Mouse (Mus musculus): Measurements from ENCODE around the gene Carhsp1. TPM values are rescaled to one million over a fixed set of nuclear protein-coding genes. Genes with fewer than 3 reads are reported as not detected.
A peak's percentile ranks its signal among the peaks of the same experiment; 100 is the strongest.

Carhsp1 gene
- polyA plus RNA-seq, 1 experiment from 2014 or later, result 27.7 TPM

- Histone ChIP-seq H3K4me2 (no peak overlapping the region), H3K27ac (ENCODE audit: low read depth) (no peak overlapping the region), H3K36me3 (ENCODE audit: insufficient read depth) (no peaks in the 10 kb centered on the region), H3K27me3 (ENCODE audit: insufficient read depth, low read length) (0 out of 2 replicates have a peak, but pooled peaks cover 4% of the 10 kb centered on the region), H3K4me3 (ENCODE audit: low read depth, low read length) (no peak overlapping the region), H3K9ac (no peak overlapping the region), H3K9me3 (ENCODE audit: low read depth, low read length) (no peaks in the 10 kb centered on the region), H3K4me1 (ENCODE audit: insufficient read depth) (no peaks in the 10 kb centered on the region)
- no peak for ATAC-seq (ENCODE audit: insufficient read depth)
- no peak for DNase-seq
- WGBS, result 63% methylated on average over 2 of the region's 2 CpGs
- no peak for TF ChIP-seq CTCF (IDR thresholded peaks at IDR 0.05; ENCODE audit: low read depth)
Measured at GRCm38 (mm10) chr16:8676228-8676627, 4.3 kb upstream of the Carhsp1 start.

DNA sequence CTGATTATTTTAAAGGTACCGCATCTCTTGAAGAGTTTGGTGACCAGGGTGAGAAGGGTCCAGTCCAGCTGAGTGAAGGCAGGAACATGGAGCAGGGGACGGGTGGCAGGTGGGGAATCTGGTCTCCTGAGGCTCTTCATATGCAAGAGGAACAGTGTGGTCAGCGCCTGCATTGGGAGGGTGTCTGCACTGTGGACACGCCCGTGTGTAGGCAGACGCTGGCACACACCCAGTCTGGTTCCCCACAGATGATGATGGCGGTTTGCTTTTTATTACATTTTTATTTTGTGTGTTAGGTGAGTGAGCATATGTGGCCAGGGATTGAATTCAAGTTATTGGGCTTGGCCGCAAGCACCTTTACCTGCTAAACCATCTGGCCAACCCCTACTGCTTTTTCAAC lies 3.6 kb upstream of the Carhsp1 start:
- Histone ChIP-seq H3K9me3 (ENCODE audit: low read depth, low read length) (no peaks in the 10 kb centered on the region), H3K27ac (ENCODE audit: low read depth) (no peak overlapping the region), H3K4me3 (ENCODE audit: low read depth, low read length) (no peak overlapping the region), H3K4me1 (ENCODE audit: insufficient read depth) (0 out of 2 replicates have a peak, but pooled peaks cover under 1% of the 10 kb centered on the region), H3K27me3 (ENCODE audit: insufficient read depth, low read length) (0 out of 2 replicates have a peak, but pooled peaks cover 4% of the 10 kb centered on the region), H3K9ac (no peak overlapping the region), H3K4me2 (no peak overlapping the region), H3K36me3 (ENCODE audit: insufficient read depth) (no peaks in the 10 kb centered on the region)
- ATAC-seq (ENCODE audit: insufficient read depth) (no peak), DNase-seq (no peak)
- no peak for TF ChIP-seq CTCF (IDR thresholded peaks at IDR 0.05; ENCODE audit: low read depth)
- 72% methylated on average over 8 of the region's 8 CpGs for WGBS

- 0 out of 2 replicates have a peak overlapping the region, but pooled peaks have one; percentile 16 for H3K4me2 ChIP-seq
- ATAC-seq (ENCODE audit: insufficient read depth) (no peak), DNase-seq (peak; percentile 81)
- no peak overlapping the region for H3K4me3 ChIP-seq (ENCODE audit: low read depth, low read length)
- no peak overlapping the region for H3K9ac ChIP-seq
- 0 out of 2 replicates have a peak, but pooled peaks cover 10% of the 10 kb centered on the region for H3K4me1 ChIP-seq (ENCODE audit: insufficient read depth)
- H3K36me3 ChIP-seq (ENCODE audit: insufficient read depth), result no peaks in the 10 kb centered on the region
- 5% methylated on average over 8 of the region's 8 CpGs for WGBS
- 0 out of 2 replicates have a peak, but pooled peaks cover 4% of the 10 kb centered on the region for H3K27me3 ChIP-seq (ENCODE audit: insufficient read depth, low read length)
- no peaks in the 10 kb centered on the region for H3K9me3 ChIP-seq (ENCODE audit: low read depth, low read length)
- TF ChIP-seq CTCF (IDR thresholded peaks at IDR 0.05; ENCODE audit: low read depth), result peak; percentile 86
- no peak overlapping the region for H3K27ac ChIP-seq (ENCODE audit: low read depth)
Measured at GRCm38 (mm10) chr16:8674165-8674564, 2.2 kb upstream of the Carhsp1 start.

DNA sequence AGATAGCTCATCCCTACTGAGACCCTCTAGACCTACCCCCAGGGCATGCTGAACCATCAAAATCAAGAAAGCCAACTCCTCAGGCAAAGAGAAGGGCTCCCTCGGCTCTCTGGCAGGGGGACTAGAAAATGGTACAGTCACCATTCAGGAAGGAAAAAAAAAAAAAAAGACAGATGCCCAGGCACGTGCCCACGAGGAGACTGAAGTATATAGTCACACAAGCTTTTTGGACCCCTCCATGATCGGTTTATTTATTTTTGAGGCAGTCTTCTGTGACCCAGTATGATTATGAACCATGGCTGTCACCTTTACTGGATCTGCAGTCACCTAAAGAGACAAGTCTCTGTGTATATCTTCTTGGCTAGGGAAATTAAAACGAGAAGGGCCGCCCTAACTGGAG lies 1.4 kb upstream of the Carhsp1 start:
- H3K36me3 ChIP-seq (ENCODE audit: insufficient read depth), result no peaks in the 10 kb centered on the region
- TF ChIP-seq CTCF (IDR thresholded peaks at IDR 0.05; ENCODE audit: low read depth), result no peak
- H3K4me3 ChIP-seq (ENCODE audit: low read depth, low read length), result no peak overlapping the region
- H3K4me1 ChIP-seq (ENCODE audit: insufficient read depth), result 0 out of 2 replicates have a peak, but pooled peaks cover 10% of the 10 kb centered on the region
- DNase-seq (no peak), ATAC-seq (ENCODE audit: insufficient read depth) (no peak)
- no peak overlapping the region for H3K4me2 ChIP-seq
- no peak overlapping the region for H3K9ac ChIP-seq
- no peak overlapping the region for H3K27ac ChIP-seq (ENCODE audit: low read depth)
- 0 out of 2 replicates have a peak, but pooled peaks cover 4% of the 10 kb centered on the region for H3K27me3 ChIP-seq (ENCODE audit: insufficient read depth, low read length)
- H3K9me3 ChIP-seq (ENCODE audit: low read depth, low read length), result no peaks in the 10 kb centered on the region
- 59% methylated on average over 6 of the region's 6 CpGs for WGBS

- 0 out of 2 replicates have a peak, but pooled peaks cover 4% of the 10 kb centered on the region for H3K27me3 ChIP-seq (ENCODE audit: insufficient read depth, low read length)
- H3K9ac ChIP-seq, result no peak overlapping the region
- H3K27ac ChIP-seq (ENCODE audit: low read depth), result no peak overlapping the region
- no peaks in the 10 kb centered on the region for H3K9me3 ChIP-seq (ENCODE audit: low read depth, low read length)
- H3K4me2 ChIP-seq, result peak overlapping the region; percentile 81
- no peak for TF ChIP-seq CTCF (IDR thresholded peaks at IDR 0.05; ENCODE audit: low read depth)
- no peaks in the 10 kb centered on the region for H3K36me3 ChIP-seq (ENCODE audit: insufficient read depth)
- no peak for DNase-seq
- no peak for ATAC-seq (ENCODE audit: insufficient read depth)
- peaks cover 12% of the 10 kb centered on the region; the same call in 1 of the 2 replicates for H3K4me1 ChIP-seq (ENCODE audit: insufficient read depth)
- H3K4me3 ChIP-seq (ENCODE audit: low read depth, low read length), result no peak overlapping the region
Measured at GRCm38 (mm10) chr16:8672811-8673210, 856 bp upstream of the Carhsp1 start.

DNA sequence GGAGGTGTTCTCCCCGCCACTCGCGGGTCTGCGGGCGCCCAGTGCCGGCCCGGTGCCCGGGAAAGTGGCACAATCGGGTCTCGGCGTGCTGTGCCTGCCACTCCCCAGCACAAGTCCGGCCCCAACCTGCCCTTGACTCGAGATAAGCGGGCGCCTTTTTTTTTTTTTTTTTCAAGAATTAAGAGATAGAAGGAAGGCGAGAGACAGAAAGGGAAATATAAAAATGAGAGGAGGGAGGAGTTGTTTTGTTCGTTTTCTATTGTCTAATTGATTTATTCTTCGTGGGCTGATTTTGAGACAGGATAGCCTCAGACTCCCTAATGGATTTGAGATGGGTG lies 364 bp upstream of the Carhsp1 start:
- no peak overlapping the region for H3K27ac ChIP-seq (ENCODE audit: low read depth)
- peak overlapping the region; percentile 47 for H3K9ac ChIP-seq
- 1% methylated on average over 18 of the region's 18 CpGs for WGBS
- H3K4me2 ChIP-seq, result peak overlapping the region; percentile 81
- H3K4me3 ChIP-seq (ENCODE audit: low read depth, low read length), result peak overlapping the region; percentile 66
- TF ChIP-seq CTCF (IDR thresholded peaks at IDR 0.05; ENCODE audit: low read depth), result no peak
- ATAC-seq (ENCODE audit: insufficient read depth), result no peak
- H3K9me3 ChIP-seq (ENCODE audit: low read depth, low read length), result no peaks in the 10 kb centered on the region
- 0 out of 2 replicates have a peak, but pooled peaks cover 4% of the 10 kb centered on the region for H3K27me3 ChIP-seq (ENCODE audit: insufficient read depth, low read length)
- DNase-seq, result no peak
- H3K4me1 ChIP-seq (ENCODE audit: insufficient read depth), result peaks cover 12% of the 10 kb centered on the region; the same call in 1 of the 2 replicates
- H3K36me3 ChIP-seq (ENCODE audit: insufficient read depth), result no peaks in the 10 kb centered on the region

- H3K27ac ChIP-seq (ENCODE audit: low read depth), result 0 out of 2 replicates have a peak overlapping the region, but pooled peaks have one; percentile 16
- no peaks in the 10 kb centered on the region for H3K9me3 ChIP-seq (ENCODE audit: low read depth, low read length)
- DNase-seq, result peak; percentile 27
- H3K9ac ChIP-seq, result peak overlapping the region; percentile 65
- peak overlapping the region; percentile 81 for H3K4me2 ChIP-seq
- no peak for ATAC-seq (ENCODE audit: insufficient read depth)
- H3K36me3 ChIP-seq (ENCODE audit: insufficient read depth), result no peaks in the 10 kb centered on the region; the same call in 1 of the 2 replicates
- WGBS, result 9% methylated on average over 14 of the region's 15 CpGs
- H3K4me1 ChIP-seq (ENCODE audit: insufficient read depth), result peaks cover 12% of the 10 kb centered on the region; the same call in 1 of the 2 replicates
- 0 out of 2 replicates have a peak, but pooled peaks cover 4% of the 10 kb centered on the region for H3K27me3 ChIP-seq (ENCODE audit: insufficient read depth, low read length)
- TF ChIP-seq CTCF (IDR thresholded peaks at IDR 0.05; ENCODE audit: low read depth), result no peak
- H3K4me3 ChIP-seq (ENCODE audit: low read depth, low read length), result peak overlapping the region; percentile 66
Measured at GRCm38 (mm10) chr16:8670041-8671035, 1.6 kb downstream of the Carhsp1 start.

Data from lung, embryonic 14.5 days (tissue).